Mouse (Mus musculus) MEL (cell line): Measurements from ENCODE around the gene Amhr2. TPM values are rescaled to one million over a fixed set of nuclear protein-coding genes. Genes with fewer than 3 reads are reported as not detected.

ENCODE experiments used
- DNase-seq: peaks from one replicate; pipeline ENCODE4 v3.0.0; 2011; ENCODE audit warnings: low read depth, low spot score
- H3K27ac ChIP-seq: 2 replicates; pipeline ENCODE4 v1.5.1; 2012; ENCODE audit warnings: low read depth, mild to moderate bottlenecking, control low read depth, low read length, moderate library complexity; ENCODE audit not compliant: control insufficient read depth
- H3K27me3 ChIP-seq, 2 experiments: fragments of 150-350 bp in 1 of 2; sonication (generic) in 1 of 2; 2 replicates each; pipeline ENCODE4 v1.6.1; 2012; ENCODE audit warnings: low read length in 2 of 2, mild to moderate bottlenecking in 2 of 2, improper control_type of control experiment in 1 of 2, moderate library complexity in 1 of 2; ENCODE audit not compliant: insufficient read depth in 2 of 2, control insufficient read depth in 1 of 2
- H3K36me3 ChIP-seq, 2 experiments: 2 replicates each; pipeline ENCODE4 v1.6.1; 2012 to 2014; ENCODE audit warnings: low read length in 2 of 2, improper control_type of control experiment in 1 of 2, inconsistent platforms in 1 of 2, mild to moderate bottlenecking in 1 of 2; ENCODE audit not compliant: insufficient read depth in 2 of 2, control insufficient read depth in 1 of 2
- H3K4me1 ChIP-seq, 2 experiments: fragments of 150-350 bp in 1 of 2; sonication (generic) in 1 of 2; 2 replicates each; pipeline ENCODE4 v1.6.1; 2012; ENCODE audit warnings: low read length in 2 of 2, improper control_type of control experiment in 1 of 2, mild to moderate bottlenecking in 1 of 2; ENCODE audit not compliant: insufficient read depth in 2 of 2, control insufficient read depth in 1 of 2
- H3K4me3 ChIP-seq, 2 experiments: fragments of 150-350 bp in 1 of 2; sonication (generic) in 1 of 2; 2 replicates each; pipeline ENCODE4 v1.5.1; 2012; ENCODE audit warnings: low read depth in 2 of 2, low read length in 2 of 2, mild to moderate bottlenecking in 2 of 2, moderate library complexity in 2 of 2, control low read depth in 1 of 2, improper control_type of control experiment in 1 of 2; ENCODE audit not compliant: control insufficient read depth in 1 of 2, insufficient read depth in 1 of 2
- H3K79me2 ChIP-seq: 2 replicates; pipeline ENCODE4 v1.6.1; 2012; ENCODE audit warnings: mild to moderate bottlenecking, low read length, moderate library complexity; ENCODE audit not compliant: control insufficient read depth, poor library complexity, insufficient read depth
- H3K9ac ChIP-seq: 2 replicates; pipeline ENCODE4 v1.6.1; 2012; ENCODE audit warnings: low read depth, mild to moderate bottlenecking, control low read depth, low read length, moderate library complexity; ENCODE audit not compliant: control insufficient read depth, poor library complexity, severe bottlenecking
- H3K9me3 ChIP-seq: fragments of 150-350 bp; sonication (generic); replicated peaks from 2 replicates; pipeline ENCODE4 v1.6.1; 2012; ENCODE audit warnings: mild to moderate bottlenecking, low read length, improper control_type of control experiment, moderate library complexity; ENCODE audit not compliant: insufficient read depth
- CHD1 ChIP-seq: IDR thresholded peaks from 2 replicates; pipeline ENCODE4 v1.6.1; 2012; ENCODE audit warnings: low read depth, mild to moderate bottlenecking, inconsistent platforms, low read length, improper control_type of control experiment
- CHD2 ChIP-seq: IDR thresholded peaks from 2 replicates; pipeline ENCODE4 v1.6.1; 2011; ENCODE audit warnings: low read length, improper control_type of control experiment
- E2F4 ChIP-seq: IDR thresholded peaks from 2 replicates; pipeline ENCODE4 v1.6.1; 2011; ENCODE audit warnings: low read depth, low read length, improper control_type of control experiment, borderline replicate concordance
- ELF1 ChIP-seq: IDR thresholded peaks from 2 replicates; pipeline ENCODE4 v1.6.1; 2014; ENCODE audit warnings: low read depth, mild to moderate bottlenecking, inconsistent platforms, low read length, improper control_type of control experiment, moderate library complexity
- ETS1 ChIP-seq: IDR thresholded peaks from 2 replicates; pipeline ENCODE4 v1.6.1; 2012; ENCODE audit warnings: low read depth, mild to moderate bottlenecking, inconsistent platforms, low read length, improper control_type of control experiment, moderate library complexity
- GABPA ChIP-seq: IDR thresholded peaks from 2 replicates; pipeline ENCODE4 v1.6.1; 2012; ENCODE audit warnings: low read depth, mild to moderate bottlenecking, inconsistent platforms, low read length, improper control_type of control experiment, moderate library complexity
- GATA1 ChIP-seq: IDR thresholded peaks from 2 replicates; pipeline ENCODE4 v1.6.1; 2011; ENCODE audit warnings: low read depth, low read length, improper control_type of control experiment
- HCFC1 ChIP-seq: IDR thresholded peaks from 2 replicates; pipeline ENCODE4 v1.6.1; 2012; ENCODE audit warnings: low read depth, mild to moderate bottlenecking, inconsistent platforms, low read length, improper control_type of control experiment, moderate library complexity
- MAFK ChIP-seq: IDR thresholded peaks from 2 replicates; pipeline ENCODE4 v1.6.1; 2011; ENCODE audit warnings: low read depth, mild to moderate bottlenecking, low read length, improper control_type of control experiment, borderline replicate concordance
- MAX ChIP-seq: IDR thresholded peaks from 2 replicates; pipeline ENCODE4 v1.6.1; 2011; ENCODE audit warnings: low read length, improper control_type of control experiment
- MEF2A ChIP-seq: IDR thresholded peaks from 2 replicates; pipeline ENCODE4 v1.6.1; 2014; ENCODE audit warnings: low read depth, mild to moderate bottlenecking, inconsistent platforms, low read length, improper control_type of control experiment; ENCODE audit not compliant: poor library complexity, insufficient replicate concordance, severe bottlenecking; ENCODE audit errors: extremely low read depth
- MXI1 ChIP-seq: IDR thresholded peaks from 2 replicates; pipeline ENCODE4 v1.6.1; 2011; ENCODE audit warnings: mild to moderate bottlenecking, low read depth, low read length, improper control_type of control experiment
- MYB ChIP-seq: IDR thresholded peaks from 2 replicates; pipeline ENCODE4 v1.6.1; 2011; ENCODE audit warnings: mild to moderate bottlenecking, low read depth, low read length, improper control_type of control experiment
- MYC ChIP-seq: IDR thresholded peaks from 2 replicates; pipeline ENCODE4 v1.6.1; 2011; ENCODE audit warnings: low read depth, mild to moderate bottlenecking, low read length, improper control_type of control experiment, moderate library complexity
- RAD21 ChIP-seq: IDR thresholded peaks from 2 replicates; pipeline ENCODE4 v1.6.1; 2011; ENCODE audit warnings: mild to moderate bottlenecking, low read depth, low read length, improper control_type of control experiment
- RCOR1 ChIP-seq: IDR thresholded peaks from 2 replicates; pipeline ENCODE4 v1.6.1; 2012; ENCODE audit warnings: low read depth, mild to moderate bottlenecking, inconsistent platforms, low read length, improper control_type of control experiment
- SIN3A ChIP-seq: IDR thresholded peaks from 2 replicates; pipeline ENCODE4 v1.6.1; 2012; ENCODE audit warnings: low read length, improper control_type of control experiment, inconsistent platforms
- SMC3 ChIP-seq: IDR thresholded peaks from 2 replicates; pipeline ENCODE4 v1.6.1; 2011; ENCODE audit warnings: low read depth, low read length, improper control_type of control experiment
- TAL1 ChIP-seq: IDR thresholded peaks from 2 replicates; pipeline ENCODE4 v1.6.1; 2012; ENCODE audit warnings: mild to moderate bottlenecking, inconsistent platforms, low read length, moderate library complexity, mixed read lengths
- TBP ChIP-seq: IDR thresholded peaks from 2 replicates; pipeline ENCODE4 v1.8.0; 2011; ENCODE audit warnings: low read depth, low read length, improper control_type of control experiment
- TCF12 ChIP-seq: IDR thresholded peaks from 2 replicates; pipeline ENCODE4 v1.6.1; 2014; ENCODE audit warnings: low read depth, mild to moderate bottlenecking, inconsistent platforms, low read length, improper control_type of control experiment, moderate library complexity
- UBTF ChIP-seq: IDR thresholded peaks from 2 replicates; pipeline ENCODE4 v1.6.1; 2012; ENCODE audit warnings: low read depth, mild to moderate bottlenecking, inconsistent platforms, low read length, improper control_type of control experiment, moderate library complexity, borderline replicate concordance; ENCODE audit not compliant: insufficient read depth
- USF1 ChIP-seq: IDR thresholded peaks from 2 replicates; pipeline ENCODE4 v1.6.1; 2014; ENCODE audit warnings: low read depth, mild to moderate bottlenecking, inconsistent platforms, low read length, improper control_type of control experiment, moderate library complexity
- USF2 ChIP-seq, 2 experiments: IDR thresholded peaks; 2 replicates each; pipeline ENCODE4 v1.6.1; 2011 to 2012; ENCODE audit warnings: improper control_type of control experiment in 2 of 2, low read length in 2 of 2, borderline replicate concordance in 1 of 2, inconsistent platforms in 1 of 2, low read depth in 1 of 2, mild to moderate bottlenecking in 1 of 2; ENCODE audit not compliant: insufficient read depth in 1 of 2
- ZC3H11A ChIP-seq: IDR thresholded peaks from 2 replicates; pipeline ENCODE4 v1.6.1; 2012; ENCODE audit warnings: low read depth, mild to moderate bottlenecking, inconsistent platforms, low read length, improper control_type of control experiment
- ZMIZ1 ChIP-seq: IDR thresholded peaks from 2 replicates; pipeline ENCODE4 v1.6.1; 2012; ENCODE audit warnings: low read depth, mild to moderate bottlenecking, inconsistent platforms, low read length, improper control_type of control experiment, moderate library complexity
- ZNF384 ChIP-seq: IDR thresholded peaks from 2 replicates; pipeline ENCODE4 v1.6.1; 2012; ENCODE audit warnings: low read depth, mild to moderate bottlenecking, inconsistent platforms, low read length, improper control_type of control experiment
- polyA plus RNA-seq, 2 experiments: library from polyadenylated mRNA; stranded (reverse) in 1 of 2; unstranded in 1 of 2; fragments of >175 nt in 1 of 2; fragments of >200 nt in 1 of 2; gene quantifications; 2 replicates each; pipeline versions ENCODE4 v1.2.1 to v1.2.4; 2012; ENCODE audit warnings: low replicate concordance in 2 of 2, low read depth in 1 of 2; ENCODE audit not compliant: insufficient read length in 2 of 2, insufficient read depth in 1 of 2, missing spikeins in 1 of 2
- total RNA-seq: library from RNA; depleted of rRNA; stranded (reverse); fragments of 300-350 nt; gene quantifications from 2 replicates; pipeline ENCODE4 v1.2.3, GENCODE M21; 2012

Amhr2 gene
- total and polyA plus RNA-seq, 3 experiments = 6.9 to 22.7 TPM; not detected in 1

DNA sequence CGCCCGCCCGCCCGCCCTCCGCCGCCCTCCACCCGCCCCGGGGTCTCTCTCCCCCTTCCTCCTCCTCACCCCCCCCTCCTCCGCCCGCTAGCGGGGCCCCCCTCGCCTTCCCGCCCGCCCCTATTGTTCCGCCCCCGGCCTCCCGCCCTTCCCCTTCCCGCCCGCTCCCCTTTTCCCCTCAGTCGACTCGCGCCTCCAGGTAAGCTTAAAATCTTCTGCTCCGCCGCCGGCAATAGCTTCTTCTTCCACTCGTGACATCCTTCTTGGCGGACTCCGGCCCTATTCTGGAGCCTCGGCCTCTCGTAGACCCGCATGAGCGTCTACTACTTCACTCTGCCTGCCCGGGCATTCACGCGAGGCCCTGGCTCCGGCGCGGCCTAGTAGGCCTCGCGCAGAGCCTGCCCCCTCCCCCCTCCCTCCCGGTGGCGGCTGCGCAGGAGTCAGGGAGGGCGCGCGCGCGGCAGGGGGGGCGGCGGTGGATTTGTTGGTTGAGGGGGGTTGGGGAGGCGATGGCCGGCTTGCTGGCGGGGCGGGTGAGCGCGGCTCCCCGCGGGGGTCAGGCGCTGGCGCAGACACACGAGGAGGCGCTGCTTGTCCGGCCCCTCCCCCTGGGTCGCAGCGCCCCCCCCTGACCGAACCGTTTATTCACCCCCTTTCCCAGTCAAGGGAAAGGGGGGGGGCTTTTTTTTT lies 25.6 kb downstream of the Amhr2 start (continued):
- TF ChIP-seq ZMIZ1 (peak; percentile 32; the same call in 1 of the 2 replicates), RAD21 (no peak), ETS1 (no peak), GATA1 (no peak), MAX (no peak; the same call in 1 of the 2 replicates), TCF12 (0 out of 2 replicates have a peak, but pooled peaks have one; percentile 4)
- TF ChIP-seq, all 39 proteins: peak for 19

DNA sequence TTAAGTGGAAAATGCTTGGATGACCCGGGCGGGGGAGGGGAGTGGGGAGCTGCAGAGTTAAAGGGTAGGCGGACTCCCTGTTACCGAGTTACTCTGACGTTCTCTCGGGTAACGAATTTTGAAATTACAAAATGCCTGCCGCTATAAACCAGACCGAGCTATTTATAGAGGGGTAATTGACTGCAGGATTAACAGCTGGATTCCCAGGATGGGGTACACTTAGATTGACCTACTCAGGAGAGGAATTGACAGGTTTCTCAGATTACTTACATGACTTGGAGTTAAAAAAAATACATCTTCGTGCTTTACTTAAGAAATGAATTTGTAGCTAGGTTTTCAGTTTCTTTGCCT lies 26.1 kb downstream of the Amhr2 start:
- Histone ChIP-seq H3K4me3 (peak overlapping the region; percentile 81 to 92), H3K79me2 (peaks cover 39% of the 10 kb centered on the region), H3K36me3 (peaks cover 36 to 38% of the 10 kb centered on the region in 2 experiments), H3K9me3 (no peaks in the 10 kb centered on the region), H3K27me3 (no peaks in the 10 kb centered on the region), H3K27ac (peak overlapping the region; percentile 51)
- no peak for DNase-seq
- TF ChIP-seq SMC3 = no peak
- no peak for TF ChIP-seq MYB
- no peak for TF ChIP-seq MYC
- TF ChIP-seq E2F4 = no peak
- TF ChIP-seq SIN3A = peak; percentile 62; the same call in 1 of the 2 replicates
- no peak for TF ChIP-seq USF1
- TF ChIP-seq, all 39 proteins: peak for 1
- peak overlapping the region; percentile 99 for H3K9ac ChIP-seq
- H3K4me1 ChIP-seq = peaks cover 6 to 9% of the 10 kb centered on the region in 2 experiments; a peak in 2 of 4 replicates

DNA sequence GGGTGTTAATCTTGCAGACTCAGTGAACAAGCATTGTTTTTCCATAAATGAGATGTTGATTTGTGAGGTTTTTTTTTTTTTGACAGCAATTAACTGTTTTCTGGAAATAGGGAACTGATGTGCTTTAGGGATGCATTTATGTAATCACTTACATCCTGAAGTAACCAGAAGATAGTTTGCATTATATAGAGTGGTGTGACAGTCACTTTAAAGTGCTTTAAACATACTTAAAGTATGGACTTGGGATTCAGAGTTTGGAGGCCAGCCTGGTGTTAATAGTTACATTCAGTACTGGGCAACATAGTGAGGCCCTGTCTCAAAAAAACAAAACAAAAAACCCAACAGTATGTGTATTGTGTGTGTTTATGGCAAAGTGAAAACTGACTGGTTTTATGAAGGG lies 26.6 kb downstream of the Amhr2 start:
- Histone ChIP-seq H3K79me2 (peaks cover 42% of the 10 kb centered on the region), H3K27ac (no peak overlapping the region), H3K9ac (peak overlapping the region; percentile 99), H3K27me3 (no peaks in the 10 kb centered on the region), H3K36me3 (peaks cover 39 to 41% of the 10 kb centered on the region in 2 experiments), H3K4me3 (peak overlapping the region; percentile 5 to 81; a peak in 3 of 4 replicates), H3K9me3 (no peaks in the 10 kb centered on the region), H3K4me1 (peaks cover 6 to 9% of the 10 kb centered on the region in 2 experiments; a peak in 2 of 4 replicates)
- no peak for DNase-seq
- TF ChIP-seq USF1 (no peak), ELF1 (no peak), MEF2A (no peak), GABPA (no peak), CHD2 (no peak), UBTF (no peak), MAFK (no peak), MXI1 (peak; percentile 58; the same call in 1 of the 2 replicates), ZC3H11A (no peak), ZMIZ1 (no peak), SIN3A (peak; percentile 14), ZNF384 (0 out of 2 replicates have a peak, but pooled peaks have one; percentile 20), SMC3 (no peak), TAL1 (no peak), CHD1 (peak; percentile 30; the same call in 1 of the 2 replicates), ETS1 (no peak), TBP (no peak), MYC (no peak), HCFC1 (0 out of 2 replicates have a peak, but pooled peaks have one; percentile 29), GATA1 (no peak), USF2 (IDR thresholded peaks at IDR 0.05; ENCODE audit: borderline replicate concordance in 1 of 2, insufficient read depth in 1 of 2, low read depth in 1 of 2, low read length in 2 of 2) (no peak), RCOR1 (no peak)
